Mouse (Mus musculus): ENCODE results near the gene Nadsyn1.

DNA sequence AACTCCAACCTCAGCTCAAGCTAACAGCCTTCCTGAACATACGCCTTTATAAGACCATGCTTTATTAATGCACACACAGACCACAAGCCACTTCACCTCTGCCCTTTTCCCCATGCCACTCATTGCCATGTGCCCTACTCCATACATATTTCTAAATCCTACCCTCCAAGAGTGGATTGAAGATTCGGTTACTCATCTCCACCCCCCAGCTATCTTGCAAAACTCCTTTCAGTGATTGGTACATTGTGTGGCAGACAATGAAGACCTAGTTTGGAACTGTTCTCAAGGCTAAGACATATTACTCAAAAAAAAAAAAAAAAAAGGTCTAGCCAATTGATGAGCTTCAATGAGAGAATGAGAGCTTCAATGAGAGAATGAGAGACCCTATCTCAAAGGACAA, 4.3 kb upstream of the Nadsyn1 start:
- TF ChIP-seq CTCF (IDR thresholded peaks at IDR 0.05; ENCODE audit: borderline replicate concordance, insufficient read depth, low read depth, low read length) (no peak), POLR2A (IDR thresholded peaks at IDR 0.05; ENCODE audit: borderline replicate concordance, insufficient read depth, low read length) (no peak)
